Mouse (Mus musculus): ENCODE measurements around the gene Vmn1r89. TPM values are rescaled to one million over a fixed set of nuclear protein-coding genes. Genes with fewer than 3 reads are reported as not detected.

Gene Vmn1r89
- not detected in 2 replicates for polyA plus RNA-seq (2016; fragmentation: Nextera tagmentation; extraction: Ambion mirVana)

DNA sequence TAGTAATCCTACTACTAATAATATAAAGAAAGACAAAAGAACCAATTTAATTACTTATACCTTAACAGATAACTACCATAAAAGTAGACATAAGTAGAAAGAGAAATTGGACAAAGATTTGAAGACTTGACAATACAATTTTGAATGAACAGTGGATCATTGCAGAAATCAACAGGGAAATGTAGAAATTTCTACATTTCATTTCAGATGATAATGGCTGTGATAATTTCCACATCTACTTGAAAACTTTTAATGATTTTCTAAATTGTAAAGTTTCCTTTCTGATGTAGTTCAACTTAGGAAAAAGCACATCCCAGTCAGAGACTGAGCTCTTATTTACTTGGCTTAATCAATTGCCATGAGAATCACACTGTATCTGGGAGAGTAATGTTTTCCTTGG is at the start of gene Vmn1r89:
Gene Vmn1r89, plus strand, starts transcription at position 301 of the 400 bp plus-strand sequence.
- no peaks in the 10 kb centered on the region for H3K27me3 ChIP-seq (ENCODE audit: insufficient read depth, poor library complexity, severe bottlenecking)
- DNase-seq (ENCODE audit: low spot score) = no peak
- H3K4me1 ChIP-seq = no peaks in the 10 kb centered on the region
- no peaks in the 10 kb centered on the region for H3K36me3 ChIP-seq
- no peak within 1 kb of the TSS for H3K27ac ChIP-seq
- no peak within 1 kb of the TSS for H3K4me3 ChIP-seq
- no peaks in the 10 kb centered on the region for H3K9me3 ChIP-seq

- H3K27me3 ChIP-seq (ENCODE audit: insufficient read depth, poor library complexity, severe bottlenecking) = peaks cover 13% of the 10 kb centered on the region; the same call in 1 of the 2 replicates
- H3K27ac ChIP-seq = no peak overlapping the region
- no peak for DNase-seq (ENCODE audit: low spot score)
- 39% methylated on average over 50 of the region's 50 CpGs for WGBS
- H3K9me3 ChIP-seq = no peaks in the 10 kb centered on the region
- no peaks in the 10 kb centered on the region for H3K36me3 ChIP-seq
- H3K4me1 ChIP-seq = no peaks in the 10 kb centered on the region
- H3K4me3 ChIP-seq = 0 out of 2 replicates have a peak overlapping the region, but pooled peaks have one; percentile 5
Observed at GRCm38 (mm10) chr7:13260746-13261700, 48.2 kb downstream of the Vmn1r89 start.

DNA sequence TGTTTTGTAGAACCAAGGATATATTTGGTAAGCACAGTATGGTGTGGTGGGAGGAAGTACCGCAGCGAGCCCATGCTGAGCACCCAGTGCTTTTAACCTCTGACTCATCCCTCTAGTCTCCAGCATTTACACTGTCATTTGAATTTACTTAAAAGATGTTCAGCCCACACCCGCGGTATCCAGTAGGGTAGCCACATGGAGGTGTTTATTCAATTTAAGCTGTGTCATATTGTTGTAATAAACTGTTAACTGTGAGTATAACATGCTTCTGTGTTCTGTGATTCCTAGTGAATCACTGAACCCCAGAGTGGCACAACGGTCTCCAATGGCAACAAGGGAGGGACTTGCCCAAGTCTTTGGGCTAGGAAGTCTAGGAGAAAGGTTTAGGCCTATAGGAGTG is 51.0 kb downstream of the Vmn1r89 start:
- Histone ChIP-seq H3K27ac (no peak overlapping the region), H3K36me3 (no peaks in the 10 kb centered on the region), H3K9me3 (no peaks in the 10 kb centered on the region), H3K4me1 (no peaks in the 10 kb centered on the region), H3K27me3 (ENCODE audit: insufficient read depth, poor library complexity, severe bottlenecking) (peaks cover 13% of the 10 kb centered on the region; the same call in 1 of the 2 replicates), H3K4me3 (no peak overlapping the region)
- DNase-seq (ENCODE audit: low spot score) = no peak
- 83% methylated on average over 5 of the region's 5 CpGs for WGBS

DNA sequence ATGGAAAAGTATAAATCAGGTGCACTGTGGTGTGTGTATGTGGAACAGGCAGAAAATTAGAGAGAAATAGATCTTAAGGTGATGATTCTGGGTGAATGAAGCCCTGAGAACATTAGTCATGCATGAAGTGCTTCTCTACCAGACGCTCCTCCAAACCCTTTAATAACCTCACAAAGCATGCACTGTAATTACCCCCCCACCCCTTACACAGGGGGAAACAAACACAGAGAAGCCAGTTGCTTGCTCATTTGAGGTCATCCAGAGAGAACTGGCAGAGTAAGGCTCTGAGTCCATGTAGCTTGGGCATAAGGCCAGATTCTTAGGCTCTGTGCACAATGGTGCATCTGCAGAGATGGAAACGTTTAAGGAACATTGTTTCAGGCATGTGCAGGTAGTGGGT is 51.6 kb downstream of the Vmn1r89 start:
- H3K27me3 ChIP-seq (ENCODE audit: insufficient read depth, poor library complexity, severe bottlenecking) = peaks cover 13% of the 10 kb centered on the region; the same call in 1 of the 2 replicates
- H3K4me3 ChIP-seq = no peak overlapping the region
- no peaks in the 10 kb centered on the region for H3K4me1 ChIP-seq
- no peak for DNase-seq (ENCODE audit: low spot score)
- 76% methylated on average over 2 of the region's 2 CpGs for WGBS
- H3K27ac ChIP-seq = no peak overlapping the region
- no peaks in the 10 kb centered on the region; the same call in 1 of the 2 replicates for H3K36me3 ChIP-seq
- H3K9me3 ChIP-seq = no peaks in the 10 kb centered on the region

- Histone ChIP-seq H3K36me3 (peaks cover 2% of the 10 kb centered on the region), H3K27ac (no peak overlapping the region), H3K27me3 (ENCODE audit: insufficient read depth, poor library complexity, severe bottlenecking) (no peaks in the 10 kb centered on the region), H3K9me3 (no peaks in the 10 kb centered on the region), H3K4me3 (no peak overlapping the region), H3K4me1 (no peaks in the 10 kb centered on the region)
- no peak for DNase-seq (ENCODE audit: low spot score)
- WGBS = 84% methylated on average over 4 of the region's 4 CpGs
Observed at GRCm38 (mm10) chr7:13268749-13269260, 56.0 kb downstream of the Vmn1r89 start.

- H3K27me3 ChIP-seq (ENCODE audit: insufficient read depth, poor library complexity, severe bottlenecking) = no peaks in the 10 kb centered on the region
- peaks cover 8% of the 10 kb centered on the region for H3K36me3 ChIP-seq
- 78% methylated on average over 11 of the region's 11 CpGs for WGBS
- H3K27ac ChIP-seq = no peak overlapping the region
- no peaks in the 10 kb centered on the region for H3K9me3 ChIP-seq
- H3K4me3 ChIP-seq = no peak overlapping the region
- DNase-seq (ENCODE audit: low spot score) = no peak
- H3K4me1 ChIP-seq = no peaks in the 10 kb centered on the region
Observed at GRCm38 (mm10) chr7:13269394-13269793, 56.6 kb downstream of the Vmn1r89 start.

Other genes with a start within 250 kb of the Vmn1r89 start
- 7.8 and 8.4 TPM in 2 replicates for gene Zfp324, start 247.2 kb upstream of the Vmn1r89 start, polyA plus RNA-seq (2016; fragmentation: Nextera tagmentation; extraction: Ambion mirVana)
- 8.2 and 8.4 TPM in 2 replicates for gene Zfp446, start 235.2 kb upstream of the Vmn1r89 start, polyA plus RNA-seq (2016; fragmentation: Nextera tagmentation; extraction: Ambion mirVana)
- gene Slc27a5, start 214.8 kb upstream of the Vmn1r89 start, polyA plus RNA-seq (2016; fragmentation: Nextera tagmentation; extraction: Ambion mirVana) = not detected in 2 replicates
- 219 and 367 TPM in 2 replicates for gene Trim28, start 213.9 kb upstream of the Vmn1r89 start, polyA plus RNA-seq (2016; fragmentation: Nextera tagmentation; extraction: Ambion mirVana)
- 18.2 and 20.8 TPM in 2 replicates for gene Zbtb45, start 203.0 kb upstream of the Vmn1r89 start, polyA plus RNA-seq (2016; fragmentation: Nextera tagmentation; extraction: Ambion mirVana)
- gene Chmp2a, start 178.2 kb upstream of the Vmn1r89 start, polyA plus RNA-seq (2016; fragmentation: Nextera tagmentation; extraction: Ambion mirVana) = 129 and 142 TPM in 2 replicates
- gene Ube2m, start 174.7 kb upstream of the Vmn1r89 start, polyA plus RNA-seq (2016; fragmentation: Nextera tagmentation; extraction: Ambion mirVana) = 159 and 189 TPM in 2 replicates
- gene Mzf1, start 158.3 kb upstream of the Vmn1r89 start, polyA plus RNA-seq (2016; fragmentation: Nextera tagmentation; extraction: Ambion mirVana) = 2.2 and 3.1 TPM in 2 replicates
- gene Vmn1r85, start 117.8 kb upstream of the Vmn1r89 start, polyA plus RNA-seq (2016; fragmentation: Nextera tagmentation; extraction: Ambion mirVana) = not detected in 2 replicates
- not detected in 2 replicates for gene Vmn1r86, start 93.1 kb upstream of the Vmn1r89 start, polyA plus RNA-seq (2016; fragmentation: Nextera tagmentation; extraction: Ambion mirVana)
- not detected in 2 replicates for gene Vmn1r87, start 72.9 kb upstream of the Vmn1r89 start, polyA plus RNA-seq (2016; fragmentation: Nextera tagmentation; extraction: Ambion mirVana)
- gene Vmn1r88, start 53.5 kb upstream of the Vmn1r89 start, polyA plus RNA-seq (2016; fragmentation: Nextera tagmentation; extraction: Ambion mirVana) = not detected in 2 replicates
- gene Lig1, start 64.3 kb downstream of the Vmn1r89 start, polyA plus RNA-seq (2016; fragmentation: Nextera tagmentation; extraction: Ambion mirVana) = 85.1 and 105 TPM in 2 replicates
- gene Zswim9, start 65.7 kb downstream of the Vmn1r89 start, polyA plus RNA-seq (2016; fragmentation: Nextera tagmentation; extraction: Ambion mirVana) = 7.6 and 7.9 TPM in 2 replicates
- gene Pla2g4c, start 111.6 kb downstream of the Vmn1r89 start, polyA plus RNA-seq (2016; fragmentation: Nextera tagmentation; extraction: Ambion mirVana) = 0.75 and 1.3 TPM in 2 replicates
- gene Cabp5, start 185.1 kb downstream of the Vmn1r89 start, polyA plus RNA-seq (2016; fragmentation: Nextera tagmentation; extraction: Ambion mirVana) = not detected in 2 replicates
- gene Bsph1, start 237.8 kb downstream of the Vmn1r89 start, polyA plus RNA-seq (2016; fragmentation: Nextera tagmentation; extraction: Ambion mirVana) = not detected in 2 replicates